Mouse (Mus musculus) mesoderm, embryonic 11.5 days (tissue): Measurements from ENCODE around the gene Hnrnpr.

Source experiments
- DNase-seq: peaks from one replicate; pipeline ENCODE4 v3.0.0-alpha.2; 2012; ENCODE audit warnings: low read depth, low spot score

The Hnrnpr gene

DNA sequence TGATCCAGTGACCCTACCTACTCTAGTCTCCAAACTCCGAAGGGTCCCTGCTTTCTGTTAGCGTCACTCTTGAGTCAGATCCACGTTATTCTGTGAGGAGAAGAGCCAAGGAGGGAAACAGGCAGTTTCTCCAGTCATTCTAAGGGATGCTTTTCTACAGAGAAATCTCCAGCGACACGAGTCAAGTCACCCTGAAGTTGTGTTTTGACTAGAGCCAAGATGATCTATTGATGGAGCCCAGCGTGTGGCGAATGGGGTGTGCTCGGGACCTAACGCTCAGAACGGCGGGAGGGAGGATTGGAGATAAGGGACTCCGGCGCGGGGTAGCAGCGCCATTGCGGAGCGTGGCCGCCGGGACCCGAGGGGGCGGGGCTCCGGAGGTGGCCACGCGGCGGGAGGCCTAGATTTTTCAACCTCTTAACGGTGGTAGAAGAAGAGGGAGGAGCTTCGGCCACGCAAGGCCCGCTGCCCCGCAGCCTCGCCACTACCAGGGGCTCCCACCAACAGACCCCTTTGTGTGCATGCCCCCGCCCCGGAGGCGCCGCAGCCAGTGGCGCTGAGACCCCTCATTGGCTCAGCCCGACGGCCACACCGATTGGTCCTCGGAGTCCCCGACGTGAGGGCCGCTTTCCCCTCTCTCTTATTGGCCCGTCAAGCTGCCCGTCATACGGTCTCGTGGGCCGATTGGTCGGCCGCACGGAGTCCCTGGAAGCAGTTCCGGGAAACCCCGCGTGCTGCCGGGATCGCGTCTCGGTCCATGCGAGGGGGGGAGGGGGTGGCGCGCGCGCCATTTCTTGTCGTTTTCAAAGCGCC lies at the start of gene Hnrnpr:
Gene Hnrnpr (plus strand): TSS at position 714 of the 813 bp plus-strand sequence.
- DNase-seq, result peak; percentile 100

DNA sequence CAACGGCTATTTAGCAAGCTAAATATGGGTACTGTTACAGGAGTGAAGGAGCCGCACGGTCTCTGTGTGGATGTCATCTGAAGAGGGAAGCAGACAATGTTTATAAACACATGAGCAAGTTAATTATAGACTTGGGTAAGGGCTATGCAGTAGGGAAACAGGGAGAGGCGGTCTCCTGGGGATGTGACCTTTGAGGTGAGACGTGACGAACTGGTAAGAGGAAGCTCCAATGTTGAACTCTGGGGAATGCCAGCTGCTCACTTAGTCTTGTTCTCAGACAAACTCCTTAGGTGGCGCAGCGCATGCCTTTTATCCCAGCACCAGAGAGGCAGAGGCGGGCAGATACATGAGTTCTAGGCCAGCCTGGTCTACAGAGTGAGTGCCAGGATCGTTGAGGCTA lies 48.8 kb upstream of the Hnrnpr start:
- DNase-seq, result no peak

- no peak for DNase-seq
Observed at GRCm38 (mm10) chr4:136263555-136263954, 47.2 kb upstream of the Hnrnpr start.

- no peak for DNase-seq
Observed at GRCm38 (mm10) chr4:136266716-136267343, 43.9 kb upstream of the Hnrnpr start.

- no peak for DNase-seq
Observed at GRCm38 (mm10) chr4:136268912-136269311, 41.8 kb upstream of the Hnrnpr start.

GRCm38 (mm10) chr4:136270648-136271047 lies 40.1 kb upstream of the Hnrnpr start:
- DNase-seq, result no peak

GRCm38 (mm10) chr4:136281097-136281496 lies 29.6 kb upstream of the Hnrnpr start:
- DNase-seq, result no peak

DNA sequence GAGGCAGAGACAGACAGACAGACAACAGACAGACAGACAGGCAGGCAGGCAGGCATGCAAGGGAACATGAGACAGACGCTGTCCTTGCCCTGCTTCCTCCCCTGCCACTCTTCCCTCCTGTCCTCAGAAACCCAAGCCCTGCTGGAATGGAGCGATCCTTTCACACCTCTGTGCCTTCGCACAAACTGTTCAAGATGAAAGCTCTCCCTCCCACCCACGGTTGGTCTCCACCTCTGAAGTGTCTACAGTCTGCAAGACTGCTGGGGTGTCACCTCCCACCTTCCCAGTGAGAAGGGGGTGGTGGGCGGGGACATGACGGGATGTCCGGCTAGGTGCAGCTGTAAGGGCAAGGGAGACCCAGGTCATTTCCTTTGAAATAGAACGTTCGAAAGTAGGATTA lies 29.1 kb upstream of the Hnrnpr start:
- DNase-seq, result no peak

DNA sequence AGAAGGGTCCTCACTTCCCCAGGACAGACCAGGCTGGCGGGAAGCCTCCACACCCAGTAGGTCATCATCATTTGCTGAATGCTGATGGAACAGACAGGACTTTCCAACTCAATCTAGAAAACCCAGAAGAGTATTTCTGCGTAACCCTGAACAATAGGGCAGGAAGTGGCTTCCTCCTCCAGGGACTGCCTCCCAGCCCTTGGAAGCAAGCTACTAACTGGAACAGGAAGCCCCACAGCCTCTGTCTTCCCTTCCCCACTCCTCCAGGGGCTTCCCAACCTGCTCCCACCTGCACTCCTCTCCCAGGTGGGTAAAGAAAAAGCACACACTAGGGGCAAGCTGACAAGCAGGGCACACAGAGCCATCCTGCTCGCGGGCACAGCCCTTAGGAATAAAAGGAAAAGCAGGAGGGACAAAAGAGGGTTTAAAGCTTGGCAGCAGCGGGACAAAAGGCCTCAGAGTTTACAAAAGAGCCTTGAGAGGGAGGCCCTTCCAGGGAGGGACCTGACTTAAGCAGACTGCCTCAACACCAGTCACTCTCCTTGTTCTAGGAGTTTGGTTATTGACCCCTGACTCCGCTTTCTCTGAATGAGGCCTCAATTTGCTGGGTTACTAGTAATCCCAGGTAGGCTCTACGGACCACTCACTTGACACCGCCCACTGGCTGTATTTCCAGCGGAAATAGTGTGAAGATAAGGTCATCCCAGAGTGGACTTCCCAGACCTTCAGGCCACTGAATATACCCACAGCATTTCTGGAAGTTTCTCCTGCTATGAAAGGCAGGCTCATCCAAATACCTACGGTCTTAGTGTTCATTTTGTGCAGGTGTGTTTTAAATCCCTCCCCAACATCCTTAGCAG lies 27.9 kb upstream of the Hnrnpr start:
- no peak for DNase-seq

GRCm38 (mm10) chr4:136283783-136284182 lies 27.0 kb upstream of the Hnrnpr start:
- no peak for DNase-seq

DNA sequence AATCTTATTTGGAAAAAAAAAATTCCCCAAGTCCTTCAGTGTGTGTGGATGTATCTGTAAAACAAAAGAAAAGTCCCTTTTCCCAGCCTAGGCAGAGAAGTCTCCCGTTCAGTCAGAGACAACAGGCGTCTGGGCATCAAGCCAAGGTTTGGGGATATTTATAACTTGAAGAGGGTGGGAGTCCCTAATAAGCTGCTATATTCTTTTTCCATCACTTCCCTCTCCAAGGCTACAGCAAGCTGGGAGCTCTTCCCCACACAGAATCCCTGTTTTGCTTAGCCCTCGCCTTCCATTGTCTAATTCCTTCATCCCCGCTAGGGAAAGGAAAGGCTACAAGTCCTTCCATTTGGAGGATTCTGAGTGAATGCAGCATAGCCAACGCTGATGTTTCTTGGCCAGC lies 26.3 kb upstream of the Hnrnpr start, which contains the start of gene Zfp46:
Gene Zfp46 (plus strand): TSS at position 229 of the 400 bp plus-strand sequence.
- DNase-seq, result no peak

GRCm38 (mm10) chr4:136284891-136285290 lies 25.9 kb upstream of the Hnrnpr start:
- DNase-seq, result no peak

DNA sequence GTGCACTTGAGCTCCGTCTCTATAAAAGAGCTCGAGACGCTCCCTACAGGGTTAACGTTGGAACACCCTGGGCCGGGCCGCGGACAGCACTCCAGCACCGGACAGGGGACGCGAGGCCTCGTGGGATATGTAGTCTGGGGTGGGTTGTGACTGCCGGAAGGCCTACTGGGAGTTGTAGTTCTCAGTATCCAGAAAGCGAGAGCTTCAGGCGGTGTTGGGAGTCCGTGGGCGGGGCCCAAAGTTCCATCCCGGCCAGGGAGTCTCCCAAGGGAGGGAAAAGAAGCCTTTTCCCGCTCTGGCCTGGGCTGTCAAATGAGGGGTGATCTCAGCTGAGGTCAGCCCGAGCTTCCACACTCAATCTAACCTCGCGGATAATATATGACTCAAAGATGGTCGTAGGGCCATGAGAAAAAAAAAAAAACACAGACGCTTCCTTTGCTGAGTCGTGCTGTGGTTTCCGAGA lies 25.4 kb upstream of the Hnrnpr start:
- DNase-seq, result peak; percentile 95

DNA sequence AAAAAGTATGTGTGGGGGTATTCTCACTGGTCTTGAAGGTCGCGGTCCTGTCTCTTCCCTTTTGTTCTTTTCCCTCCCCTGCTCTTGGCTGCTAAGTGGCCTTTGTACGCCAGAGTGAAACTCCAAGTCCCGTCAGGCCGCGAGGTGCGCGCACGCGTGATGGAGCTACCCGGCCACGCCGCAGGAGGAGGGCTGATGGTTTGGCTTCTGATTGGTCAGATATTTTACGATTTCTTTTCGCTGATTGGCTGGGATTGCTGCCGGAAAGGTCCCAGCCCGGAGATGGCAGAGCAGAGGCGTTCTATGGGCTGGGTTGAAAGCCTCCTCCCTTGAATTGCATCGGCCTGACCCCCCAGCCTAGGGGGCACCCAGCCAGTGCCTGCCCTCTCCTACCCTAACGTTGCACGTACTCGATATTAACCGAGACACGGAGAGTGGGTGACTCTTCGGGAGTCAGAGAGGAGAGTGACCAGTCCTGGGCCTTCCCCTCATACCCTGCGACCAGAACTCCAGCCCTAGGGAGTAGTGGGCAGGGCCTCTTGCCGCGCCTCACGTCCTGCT lies 24.9 kb upstream of the Hnrnpr start:
- peak; percentile 97 for DNase-seq

DNA sequence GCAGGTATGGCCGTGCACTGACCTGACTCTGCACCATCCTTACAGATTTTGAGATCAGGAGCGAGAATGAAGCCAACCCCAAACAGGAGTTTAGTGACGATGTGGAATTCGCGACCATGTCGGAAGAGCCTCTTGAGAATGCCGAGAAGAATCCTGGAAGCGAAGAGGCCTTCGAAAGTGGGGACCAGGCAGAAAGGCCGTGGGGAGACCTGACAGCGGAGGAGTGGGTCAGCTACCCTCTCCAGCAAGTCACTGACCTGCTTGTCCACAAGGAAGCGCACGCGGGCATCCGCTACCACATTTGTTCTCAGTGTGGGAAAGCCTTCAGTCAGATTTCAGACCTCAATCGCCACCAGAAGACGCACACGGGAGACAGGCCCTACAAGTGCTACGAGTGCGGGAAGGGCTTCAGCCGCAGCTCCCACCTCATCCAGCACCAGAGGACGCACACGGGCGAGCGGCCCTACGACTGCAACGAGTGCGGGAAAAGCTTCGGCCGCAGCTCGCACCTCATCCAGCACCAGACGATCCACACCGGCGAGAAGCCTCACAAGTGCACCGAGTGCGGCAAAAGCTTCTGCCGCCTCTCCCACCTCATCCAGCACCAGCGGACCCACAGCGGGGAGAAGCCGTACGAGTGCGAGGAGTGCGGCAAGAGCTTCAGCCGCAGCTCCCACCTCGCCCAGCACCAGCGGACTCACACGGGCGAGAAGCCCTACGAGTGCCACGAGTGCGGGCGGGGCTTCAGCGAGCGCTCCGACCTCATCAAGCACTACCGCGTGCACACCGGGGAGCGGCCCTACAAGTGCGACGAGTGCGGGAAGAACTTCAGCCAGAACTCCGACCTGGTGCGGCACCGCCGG lies 20.6 kb upstream of the Hnrnpr start:
- no peak for DNase-seq

DNA sequence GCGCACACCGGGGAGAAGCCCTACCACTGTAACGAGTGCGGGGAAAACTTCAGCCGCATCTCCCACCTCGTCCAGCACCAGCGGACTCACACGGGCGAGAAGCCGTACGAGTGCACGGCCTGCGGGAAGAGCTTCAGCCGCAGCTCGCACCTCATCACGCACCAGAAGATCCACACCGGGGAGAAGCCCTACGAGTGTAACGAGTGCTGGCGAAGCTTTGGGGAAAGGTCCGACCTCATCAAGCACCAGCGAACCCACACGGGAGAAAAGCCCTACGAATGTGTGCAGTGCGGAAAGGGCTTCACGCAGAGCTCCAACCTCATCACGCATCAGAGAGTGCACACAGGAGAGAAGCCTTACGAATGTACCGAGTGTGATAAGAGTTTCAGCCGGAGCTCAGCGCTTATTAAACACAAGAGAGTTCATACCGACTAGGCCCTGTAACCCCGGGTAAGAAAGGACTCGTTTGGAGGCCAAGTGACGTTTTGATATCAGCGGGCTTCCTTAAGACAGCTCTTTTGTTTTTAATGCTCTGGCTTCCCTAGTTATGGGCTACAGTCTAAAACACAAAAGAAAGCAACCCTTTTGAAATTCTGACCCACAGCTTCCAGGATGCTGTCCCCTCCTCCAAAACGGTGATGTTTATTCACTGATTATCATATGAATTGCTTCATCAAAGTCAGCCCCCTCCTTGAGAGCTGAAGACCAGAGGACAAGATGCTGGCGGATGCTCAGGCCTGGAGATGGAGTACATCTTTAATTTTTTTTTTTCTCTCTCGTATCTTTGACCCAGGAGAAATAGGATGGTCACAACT lies 19.8 kb upstream of the Hnrnpr start:
- no peak for DNase-seq

GRCm38 (mm10) chr4:136291692-136292091 lies 19.1 kb upstream of the Hnrnpr start:
- DNase-seq, result no peak

- DNase-seq, result no peak
Observed at GRCm38 (mm10) chr4:136295941-136296340, 14.8 kb upstream of the Hnrnpr start.

- no peak for DNase-seq
Observed at GRCm38 (mm10) chr4:136302462-136302861, 8.3 kb upstream of the Hnrnpr start.

DNA sequence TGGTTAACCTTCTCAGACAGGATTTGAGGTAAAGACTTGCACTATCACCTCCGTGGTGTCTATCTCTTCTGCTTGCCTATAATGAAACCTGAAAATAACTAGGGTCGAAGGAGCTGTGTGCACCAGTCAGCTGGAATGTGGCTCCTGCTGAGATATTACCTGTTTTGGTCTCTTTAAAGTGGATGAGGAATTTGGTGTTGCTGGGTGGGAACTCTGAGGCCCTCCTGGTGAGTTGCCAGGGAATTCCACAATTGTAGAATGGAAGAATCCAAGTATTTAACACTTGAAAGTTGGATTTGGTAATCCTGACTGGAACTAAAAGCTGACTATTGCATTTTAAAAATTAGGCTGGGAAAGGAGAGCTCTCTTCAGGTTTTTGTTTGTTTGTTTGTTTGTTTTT lies 6.6 kb upstream of the Hnrnpr start:
- no peak for DNase-seq
